In the genomic region with DNA sequence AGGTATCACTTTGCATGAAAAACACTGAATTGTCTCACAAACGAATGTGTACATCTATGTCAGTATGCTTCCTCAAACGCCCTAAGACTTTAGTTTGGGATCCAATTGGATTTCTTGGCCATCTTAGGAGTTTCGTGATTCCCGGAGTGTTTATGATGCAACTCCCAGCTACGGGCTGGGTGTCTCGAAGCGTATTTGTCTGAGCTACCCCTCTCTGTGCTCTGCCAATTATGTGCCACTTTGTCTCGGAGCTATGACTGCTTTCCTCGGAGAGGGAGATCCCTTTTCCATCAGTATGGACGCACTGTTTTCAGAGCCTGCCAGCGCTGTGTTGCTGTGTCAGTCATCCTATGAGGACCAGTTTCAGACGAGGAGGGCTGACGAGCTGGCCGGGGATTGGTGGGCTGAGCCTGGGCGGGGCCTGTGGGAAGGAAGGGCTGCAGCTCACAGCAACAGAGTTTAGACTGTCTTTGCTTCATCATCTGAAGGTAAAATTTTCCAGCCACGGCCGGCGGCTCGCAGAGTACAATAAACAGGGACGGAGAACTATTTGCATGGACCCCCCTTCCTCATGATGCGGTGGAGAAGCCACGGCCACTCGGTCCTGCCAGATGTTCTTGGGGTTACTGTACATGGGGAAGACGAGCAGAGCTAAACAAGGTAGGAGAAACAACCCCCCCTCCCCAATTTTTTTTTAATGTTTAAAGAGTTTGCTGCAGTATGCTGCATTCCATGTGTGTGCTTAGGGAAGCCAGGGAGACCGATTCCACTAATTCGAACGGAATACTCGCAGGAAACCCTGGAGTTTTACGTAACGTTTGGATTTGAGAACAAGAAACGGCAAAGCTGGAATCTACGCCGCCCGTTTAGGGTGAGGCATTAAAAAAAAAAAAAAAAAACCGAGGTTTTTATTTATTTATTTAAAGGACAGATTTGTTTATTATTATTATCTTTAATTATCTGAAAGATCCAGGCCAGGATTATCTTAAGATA, we compare ENCODE assay signal across 8 mouse cellular contexts. TPM values are rescaled to one million over a fixed set of nuclear protein-coding genes. Genes with fewer than 3 reads are reported as not detected.
A peak's percentile ranks its signal among the peaks of the same experiment; 100 is the strongest.
DNase-seq lines count a peak whose midpoint lies in the region; ATAC-seq and TF ChIP-seq lines count a peak whose summit lies in the region.

A gene (plus strand): TSS at position 424 of the 993 bp plus-strand sequence.

- peak within 1 kb of the TSS; percentile 59 for H3K9ac ChIP-seq in forebrain, embryonic 12.5 days
- H3K9ac ChIP-seq in heart, postnatal 0 days (replicated peaks; ENCODE audit: low read depth, low read length) = peak within 1 kb of the TSS; percentile 79
- H3K9ac ChIP-seq in liver, postnatal 0 days (replicated peaks) = peak within 1 kb of the TSS; percentile 69
- peak within 1 kb of the TSS; percentile 52; the same call in 1 of the 2 replicates for H3K9ac ChIP-seq in neural tube, embryonic 14.5 days (replicated peaks; ENCODE audit: low read depth, low read length)

- peak; percentile 89 for DNase-seq in c-Kit-positive CD71-positive TER-119-positive erythroid progenitor cells, embryonic 14.5 days (ENCODE audit: low spot score)
- peak; percentile 97 for DNase-seq in heart, postnatal 0 days (ENCODE audit: low spot score)
- DNase-seq in large intestine, adult 2 months (ENCODE audit: low read depth, low spot score) = peak; percentile 95
- peak; percentile 94 for DNase-seq in liver, postnatal 0 days
- DNase-seq in testis, postnatal 10 days (ENCODE audit: low spot score) = peak; percentile 95

- H3K27me3 ChIP-seq in E14TG2a.4 (ENCODE audit: insufficient read depth, low read length) = no peaks in the 10 kb centered on the region
- H3K27me3 ChIP-seq in forebrain, embryonic 12.5 days = no peaks in the 10 kb centered on the region; the same call in 1 of the 2 replicates
- no peaks in the 10 kb centered on the region for H3K27me3 ChIP-seq in heart, postnatal 0 days (ENCODE audit: control insufficient read depth, insufficient read depth, low read length)
- no peaks in the 10 kb centered on the region for H3K27me3 ChIP-seq in liver, postnatal 0 days (ENCODE audit: insufficient read depth, low read length)
- no peaks in the 10 kb centered on the region for H3K27me3 ChIP-seq in neural tube, embryonic 14.5 days (ENCODE audit: control insufficient read depth, insufficient read depth, low read length)

- H3K36me3 ChIP-seq in E14TG2a.4 (ENCODE audit: insufficient read depth, low read length) = no peaks in the 10 kb centered on the region
- H3K36me3 ChIP-seq in forebrain, embryonic 12.5 days (replicated peaks) = no peaks in the 10 kb centered on the region
- no peaks in the 10 kb centered on the region for H3K36me3 ChIP-seq in heart, postnatal 0 days (replicated peaks; ENCODE audit: control insufficient read depth, insufficient read depth, low read length)
- no peaks in the 10 kb centered on the region for H3K36me3 ChIP-seq in liver, postnatal 0 days (replicated peaks; ENCODE audit: insufficient read depth, low read length)
- no peaks in the 10 kb centered on the region for H3K36me3 ChIP-seq in neural tube, embryonic 14.5 days (ENCODE audit: control insufficient read depth, insufficient read depth, low read length)

- H3K27ac ChIP-seq in forebrain, embryonic 12.5 days = peak within 1 kb of the TSS; percentile 89
- peak within 1 kb of the TSS; percentile 94 for H3K27ac ChIP-seq in heart, postnatal 0 days (ENCODE audit: low read depth)
- peak within 1 kb of the TSS; percentile 92 for H3K27ac ChIP-seq in liver, postnatal 0 days (ENCODE audit: low read depth)
- peak within 1 kb of the TSS; percentile 85 for H3K27ac ChIP-seq in neural tube, embryonic 14.5 days (ENCODE audit: low read depth, low read length)

- peaks cover 52% of the 10 kb centered on the region for H3K4me1 ChIP-seq in E14TG2a.4 (replicated peaks; ENCODE audit: low read depth, low read length)
- H3K4me1 ChIP-seq in forebrain, embryonic 12.5 days = peaks cover 45% of the 10 kb centered on the region
- H3K4me1 ChIP-seq in heart, postnatal 0 days (ENCODE audit: control insufficient read depth, insufficient read depth) = peaks cover 30% of the 10 kb centered on the region
- peaks cover 39% of the 10 kb centered on the region for H3K4me1 ChIP-seq in liver, postnatal 0 days (ENCODE audit: insufficient read depth)
- peaks cover 27% of the 10 kb centered on the region for H3K4me1 ChIP-seq in neural tube, embryonic 14.5 days (ENCODE audit: control insufficient read depth, insufficient read depth, low read length)

- ATAC-seq in forebrain, embryonic 12.5 days (ENCODE audit: low FRiP score) = peak; percentile 99
- ATAC-seq in heart, postnatal 0 days (ENCODE audit: insufficient read depth, low read depth) = peak; percentile 97
- peak; percentile 96 for ATAC-seq in liver, postnatal 0 days
- ATAC-seq in neural tube, embryonic 14.5 days (ENCODE audit: low read depth) = peak; percentile 100

- H3K4me2 ChIP-seq in forebrain, embryonic 12.5 days = peak within 1 kb of the TSS; percentile 65
- peak within 1 kb of the TSS; percentile 95 for H3K4me2 ChIP-seq in heart, postnatal 0 days (ENCODE audit: low read depth, low read length)
- H3K4me2 ChIP-seq in liver, postnatal 0 days (ENCODE audit: low read depth, low read length) = peak within 1 kb of the TSS; percentile 78
- peak within 1 kb of the TSS; percentile 72 for H3K4me2 ChIP-seq in neural tube, embryonic 14.5 days (ENCODE audit: low read depth, low read length)

- peak within 1 kb of the TSS; percentile 79 for H3K4me3 ChIP-seq in E14TG2a.4 (replicated peaks; ENCODE audit: low read length)
- H3K4me3 ChIP-seq in forebrain, embryonic 12.5 days (replicated peaks) = peak within 1 kb of the TSS; percentile 60
- H3K4me3 ChIP-seq in heart, postnatal 0 days (ENCODE audit: low read depth, low read length) = peak within 1 kb of the TSS; percentile 78
- peak within 1 kb of the TSS; percentile 83 for H3K4me3 ChIP-seq in liver, postnatal 0 days (ENCODE audit: low read depth, low read length)
- H3K4me3 ChIP-seq in neural tube, embryonic 14.5 days (ENCODE audit: low read depth, low read length) = peak within 1 kb of the TSS; percentile 57

- under 1% methylated on average over 35 of the region's 35 CpGs for WGBS in forebrain, embryonic 12.5 days
- under 1% methylated on average over 35 of the region's 35 CpGs for WGBS in heart, postnatal 0 days
- WGBS in large intestine, adult 2 months = under 1% methylated on average over 35 of the region's 35 CpGs
- under 1% methylated on average over 35 of the region's 35 CpGs for WGBS in liver, postnatal 0 days (ENCODE audit: insufficient replicate concordance)
- WGBS in neural tube, embryonic 14.5 days = 1% methylated on average over 35 of the region's 35 CpGs

- no peak for TF ChIP-seq EP300 in heart, postnatal 0 days (IDR thresholded peaks at IDR 0.05; ENCODE audit: low read depth)
- no peak for TF ChIP-seq EP300 in liver, postnatal 0 days (IDR thresholded peaks at IDR 0.05; ENCODE audit: low read depth)

- TF ChIP-seq CTCF in E14TG2a.4 (conservative IDR thresholded peaks at IDR 0.05; ENCODE audit: low read length) = no peak
- no peak for TF ChIP-seq CTCF in heart, postnatal 0 days (IDR thresholded peaks at IDR 0.05; ENCODE audit: low read depth)
- TF ChIP-seq CTCF in liver, postnatal 0 days (IDR thresholded peaks at IDR 0.05; ENCODE audit: low read depth) = no peak

- no peaks in the 10 kb centered on the region for H3K9me3 ChIP-seq in E14TG2a.4 (ENCODE audit: low read length)
- H3K9me3 ChIP-seq in forebrain, embryonic 12.5 days = no peaks in the 10 kb centered on the region
- no peaks in the 10 kb centered on the region for H3K9me3 ChIP-seq in heart, postnatal 0 days (replicated peaks; ENCODE audit: control insufficient read depth, low read length)
- H3K9me3 ChIP-seq in liver, postnatal 0 days (ENCODE audit: low read length) = no peaks in the 10 kb centered on the region
- no peaks in the 10 kb centered on the region for H3K9me3 ChIP-seq in neural tube, embryonic 14.5 days (ENCODE audit: control insufficient read depth, low read length)

RNA-seq across cellular contexts. Expression of the gene that starts here (rescaled TPM):
- polyA plus RNA-seq in forebrain, embryonic 12.5 days (2016; fragmentation: Nextera tagmentation; extraction: Ambion mirVana) = 29.4 and 32.5 TPM in 2 replicates
- total RNA-seq in heart, postnatal 0 days (2014; rRNA removed; ENCODE audit: low replicate concordance) = 288 and 337 TPM in 2 replicates
- 136 and 137 TPM in 2 replicates for polyA plus RNA-seq in heart, postnatal 0 days (2015; fragmentation: Nextera tagmentation; extraction: Ambion mirVana)
- 23.6 and 59.0 TPM in 2 replicates for polyA plus RNA-seq in large intestine, adult 2 months (2012; rRNA removed)
- polyA plus RNA-seq in liver, postnatal 0 days (2015; fragmentation: Nextera tagmentation; extraction: Ambion mirVana) = 16.0 and 16.9 TPM in 2 replicates
- polyA plus RNA-seq in neural tube, embryonic 14.5 days (2014; fragmentation: Nextera tagmentation; extraction: Ambion mirVana) = 17.9 and 39.5 TPM in 2 replicates

Comparison
In these comparisons a context has a peak if more than half of its experiments do, and no peak if none do; other contexts are left out.
1. Peak in every context shown above with its lines: DNase-seq, ATAC-seq, H3K4me3 ChIP-seq and H3K27ac ChIP-seq.